Comparison of ENCODE assay signal across 8 mouse cellular contexts in the genomic region with DNA sequence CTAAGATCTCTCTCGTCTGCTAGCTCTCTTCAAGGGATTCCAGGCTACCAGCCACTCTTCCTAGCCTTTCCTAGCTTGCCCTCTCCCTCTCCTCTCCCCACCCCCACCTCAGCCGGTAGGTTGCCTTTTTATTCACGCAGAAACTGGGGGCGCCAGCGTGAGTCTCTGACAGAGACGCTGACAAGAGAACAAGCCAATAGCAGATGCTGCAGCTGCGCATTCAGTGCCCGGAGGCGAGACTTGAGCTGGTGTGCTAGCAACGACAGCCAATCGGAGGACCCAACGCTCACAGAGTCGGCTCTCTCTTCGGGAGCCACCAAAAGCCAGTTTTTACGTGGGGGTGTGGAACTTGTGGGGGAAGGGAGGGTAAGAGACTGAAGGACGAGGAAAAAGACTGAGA. TPM values are rescaled to one million over a fixed set of nuclear protein-coding genes. Genes with fewer than 3 reads are reported as not detected.
DNase-seq lines count a peak whose midpoint lies in the region; ATAC-seq and TF ChIP-seq lines count a peak whose summit lies in the region.

No protein-coding gene starts in this region.

- 0 out of 2 replicates have a peak, but pooled peaks have one; percentile 20 for TF ChIP-seq CTCF in lung, postnatal 0 days (IDR thresholded peaks at IDR 0.05)

- 17% methylated on average over 16 of the region's 16 CpGs for WGBS in hindbrain, embryonic 10.5 days
- 6% methylated on average over 16 of the region's 16 CpGs for WGBS in lung, postnatal 0 days

- no peak for TF ChIP-seq EP300 in lung, postnatal 0 days (IDR thresholded peaks at IDR 0.05)

- peak overlapping the region; percentile 32; the same call in 1 of the 2 replicates for H3K27ac ChIP-seq in ES-E14 (ENCODE audit: insufficient read depth, low read depth, low read length, poor library complexity, severe bottlenecking)
- H3K27ac ChIP-seq in hindbrain, embryonic 10.5 days: peak overlapping the region; percentile 89
- peak overlapping the region; percentile 68 for H3K27ac ChIP-seq in lung, postnatal 0 days (ENCODE audit: low read length)

- ATAC-seq in lung, postnatal 0 days: peak; percentile 100

- H3K27me3 ChIP-seq in hindbrain, embryonic 10.5 days (ENCODE audit: insufficient read depth, poor library complexity, severe bottlenecking): peaks cover 30% of the 10 kb centered on the region
- no peaks in the 10 kb centered on the region for H3K27me3 ChIP-seq in lung, postnatal 0 days (replicated peaks; ENCODE audit: insufficient read depth, low read length)

- no peaks in the 10 kb centered on the region for H3K9me3 ChIP-seq in ES-E14 (ENCODE audit: control insufficient read depth, insufficient read depth, low read depth, low read length)
- H3K9me3 ChIP-seq in hindbrain, embryonic 10.5 days: no peaks in the 10 kb centered on the region
- no peaks in the 10 kb centered on the region for H3K9me3 ChIP-seq in lung, postnatal 0 days (ENCODE audit: low read length)

- H3K4me2 ChIP-seq in lung, postnatal 0 days (replicated peaks; ENCODE audit: low read depth, low read length): peak overlapping the region; percentile 63

- peak overlapping the region; percentile 54 to 76 for H3K4me3 ChIP-seq in ES-E14 (ENCODE audit: insufficient read depth in 1 of 2, low read depth in 1 of 2, low read length in 2 of 2, poor library complexity in 1 of 2, severe bottlenecking in 1 of 2)
- peak overlapping the region; percentile 51 for H3K4me3 ChIP-seq in hindbrain, embryonic 10.5 days
- H3K4me3 ChIP-seq in lung, postnatal 0 days (ENCODE audit: low read depth, low read length): peak overlapping the region; percentile 50

- no peaks in the 10 kb centered on the region for H3K4me1 ChIP-seq in ES-E14 (ENCODE audit: control insufficient read depth in 2 of 2, insufficient read depth in 2 of 2, low read length in 2 of 2, poor library complexity in 1 of 2)
- 0 out of 2 replicates have a peak, but pooled peaks cover 4% of the 10 kb centered on the region for H3K4me1 ChIP-seq in hindbrain, embryonic 10.5 days (replicated peaks)
- H3K4me1 ChIP-seq in lung, postnatal 0 days (ENCODE audit: insufficient read depth, low read depth, low read length): no peaks in the 10 kb centered on the region

- DNase-seq in ES-E14 (ENCODE audit: low read depth, low spot score): peak; percentile 57
- DNase-seq in cerebellum, adult 11-12 months: peak; percentile 94
- DNase-seq in forelimb bud, embryonic 11.5 days (ENCODE audit: low read depth, low spot score): peak; percentile 90
- DNase-seq in hindbrain, embryonic 10.5 days (ENCODE audit: low spot score): peak; percentile 88
- DNase-seq in layer of hippocampus, adult 9-11 months: peak; percentile 96
- DNase-seq in lung, postnatal 0 days (ENCODE audit: low spot score): peak; percentile 93
- DNase-seq in ovary, postnatal 14 days (ENCODE audit: low spot score): peak; percentile 42
- DNase-seq in thymus, postnatal 14 days: peak; percentile 83

- H3K9ac ChIP-seq in ES-E14 (ENCODE audit: insufficient read depth, low read depth, low read length, poor library complexity, severe bottlenecking): peak overlapping the region; percentile 53
- H3K9ac ChIP-seq in lung, postnatal 0 days (replicated peaks; ENCODE audit: low read depth): peak overlapping the region; percentile 44

- H3K36me3 ChIP-seq in ES-E14 (ENCODE audit: control insufficient read depth, insufficient read depth, low read length, poor library complexity, severe bottlenecking): no peaks in the 10 kb centered on the region
- H3K36me3 ChIP-seq in hindbrain, embryonic 10.5 days: no peaks in the 10 kb centered on the region
- no peaks in the 10 kb centered on the region for H3K36me3 ChIP-seq in lung, postnatal 0 days (ENCODE audit: insufficient read depth, low read length)

- in situ Hi-C loops in ES-E14 (cut with MboI; ENCODE audit: low sequenced_read_pairs in 2 of 2, unreplicated experiment in 2 of 2): no loop called here

TF ChIP-seq in ES-E14, 5 proteins besides CTCF, POLR2A, EP300 and RAD21:
- TF ChIP-seq MAFK (IDR thresholded peaks at IDR 0.05; ENCODE audit: insufficient read depth, low read depth, low read length): no peak
- no peak for TF ChIP-seq ZC3H11A (IDR thresholded peaks at IDR 0.05; ENCODE audit: borderline replicate concordance, low read depth, low read length)
- no peak for TF ChIP-seq HCFC1 (IDR thresholded peaks at IDR 0.05; ENCODE audit: borderline replicate concordance, insufficient read depth, low read length)
- no peak for TF ChIP-seq ZNF384 (IDR thresholded peaks at IDR 0.05; ENCODE audit: low read depth, low read length)
- TF ChIP-seq CHD2 (IDR thresholded peaks at IDR 0.05; ENCODE audit: low read depth, low read length): peak; percentile 67; the same call in 1 of the 2 replicates
TF ChIP-seq in ES-E14: peak in this region for 1.

RNA-seq across cellular contexts. Expression of gene Arhgef9, which starts 30.3 kb away (rescaled TPM):
- total RNA-seq in ES-E14 (2012; rRNA removed): 2.1 and 2.6 TPM in 2 replicates
- 11.8 and 14.3 TPM in 2 replicates for polyA plus RNA-seq in hindbrain, embryonic 10.5 days (2016; fragmentation: Nextera tagmentation; extraction: Ambion mirVana)
- 4.2 and 5.1 TPM in 2 replicates for polyA plus RNA-seq in lung, postnatal 0 days (2015; fragmentation: Nextera tagmentation; extraction: Ambion mirVana)

Comparison
In these comparisons a context has a peak if more than half of its experiments do, and no peak if none do; other contexts are left out.
1. Peak in every context shown above with its lines: DNase-seq, ATAC-seq, H3K4me3 ChIP-seq and H3K27ac ChIP-seq.
2. DNase-seq: peak in every context shown above with its lines; median percentile 96 in layer of hippocampus, adult 9-11 months; 94 in cerebellum, adult 11-12 months; 93 in lung, postnatal 0 days; 90 in forelimb bud, embryonic 11.5 days; 88 in hindbrain, embryonic 10.5 days; 83 in thymus, postnatal 14 days; 57 in ES-E14; 42 in ovary, postnatal 14 days.
3. H3K27ac ChIP-seq: peak in every context shown above with its lines; median percentile 89 in hindbrain, embryonic 10.5 days; 68 in lung, postnatal 0 days; 32 in ES-E14.